Mouse (Mus musculus) central nervous system, embryonic 14 days (tissue): Measurements from ENCODE around the gene Slc2a6. TPM values are rescaled to one million over a fixed set of nuclear protein-coding genes. Genes with fewer than 3 reads are reported as not detected.

Experiments
- polyA plus RNA-seq: library from polyadenylated mRNA; depleted of rRNA; stranded (reverse); fragments of >200 nt; gene quantifications from 2 replicates; pipeline ENCODE4 v1.2.3, GENCODE M21; 2012; rRNA removed

Slc2a6 gene
- 5.9 and 6.6 TPM in 2 replicates for polyA plus RNA-seq

GRCm38 (mm10) chr2:27027618-27028436 is at the start of gene Slc2a6:
Gene Slc2a6 (minus strand): TSS chr2:27027998.

GRCm38 (mm10) chr2:27071978-27072377 is 44.2 kb upstream of the Slc2a6 start, which contains the start of gene Mymk:
Gene Mymk (minus strand): TSS chr2:27072179.

GRCm38 (mm10) chr2:27009714-27010244 is 18.0 kb downstream of the Slc2a6 start, which contains the start of gene Cacfd1:
Gene Cacfd1 (plus strand): TSS chr2:27009926.

GRCm38 (mm10) chr2:26973116-26973515 is 54.7 kb downstream of the Slc2a6 start, which contains the start of gene Adamts13:
Gene Adamts13 (plus strand): TSS chr2:26973416.

Other genes with a start within 250 kb of the Slc2a6 start
- not detected in 2 replicates for gene Abo, start 163.0 kb downstream of the Slc2a6 start, polyA plus RNA-seq
- gene Surf6, start 125.1 kb downstream of the Slc2a6 start, polyA plus RNA-seq = 28.1 and 29.9 TPM in 2 replicates
- 118 and 148 TPM in 2 replicates for gene Med22, start 117.3 kb downstream of the Slc2a6 start, polyA plus RNA-seq
- 1,771 and 1,960 TPM in 2 replicates for gene Rpl7a, start 117.2 kb downstream of the Slc2a6 start, polyA plus RNA-seq
- gene Surf2, start 111.6 kb downstream of the Slc2a6 start, polyA plus RNA-seq = 54.7 and 57.4 TPM in 2 replicates
- gene Surf1, start 111.5 kb downstream of the Slc2a6 start, polyA plus RNA-seq = 72.7 and 79.4 TPM in 2 replicates
- gene Surf4, start 94.1 kb downstream of the Slc2a6 start, polyA plus RNA-seq = 80.8 and 108 TPM in 2 replicates
- gene Stkld1, start 94.0 kb downstream of the Slc2a6 start, polyA plus RNA-seq = 0.10 and 0.15 TPM in 2 replicates
- gene Rexo4, start 63.6 kb downstream of the Slc2a6 start, polyA plus RNA-seq = 56.3 and 58.5 TPM in 2 replicates
- 0.06 and 0.21 TPM in 2 replicates for gene Adamts13, start 54.6 kb downstream of the Slc2a6 start, polyA plus RNA-seq
- gene Cacfd1, start 18.1 kb downstream of the Slc2a6 start, polyA plus RNA-seq = 88.2 and 92.6 TPM in 2 replicates
- 0.17 and 5.7 TPM in 2 replicates for gene Mymk, start 44.2 kb upstream of the Slc2a6 start, polyA plus RNA-seq
- gene Adamtsl2, start 51.4 kb upstream of the Slc2a6 start, polyA plus RNA-seq = 9.4 and 10.7 TPM in 2 replicates
- 4.5 and 4.6 TPM in 2 replicates for gene Fam163b, start 114.5 kb upstream of the Slc2a6 start, polyA plus RNA-seq
- gene Dbh, start 137.2 kb upstream of the Slc2a6 start, polyA plus RNA-seq = 0.88 and 2.5 TPM in 2 replicates
- gene Sardh, start 220.3 kb upstream of the Slc2a6 start, polyA plus RNA-seq = 2.9 and 6.3 TPM in 2 replicates